Mouse (Mus musculus) liver, embryonic 14.5 days (tissue): ENCODE results near the gene Syt7. TPM values are rescaled to one million over a fixed set of nuclear protein-coding genes. Genes with fewer than 3 reads are reported as not detected.

Experiments used
- ATAC-seq: fragments of 200-750 bp; cut with Nextera tagmentation; 2 replicates; pipeline ENCODE4 v1.8.0; 2017; ENCODE audit warnings: moderate number of reproducible peaks, mild to moderate bottlenecking, moderate library complexity; ENCODE audit not compliant: insufficient read depth
- DNase-seq, 3 experiments: peaks; one replicate each; pipeline ENCODE4 v3.0.0-alpha.2; 2012 to 2013; ENCODE audit warnings: low read depth in 3 of 3, low spot score in 3 of 3
- H3K27ac ChIP-seq: fragments of 300-500 bp; sonication (generic); 2 replicates; pipeline ENCODE4 v1.5.1; 2014; ENCODE audit warnings: moderate library complexity, mild to moderate bottlenecking, control low read depth, inconsistent platforms
- H3K27me3 ChIP-seq: fragments of 300-500 bp; sonication (generic); 2 replicates; pipeline ENCODE4 v1.6.1; 2014; ENCODE audit warnings: mild to moderate bottlenecking, low read length, moderate library complexity; ENCODE audit not compliant: control insufficient read depth, insufficient read depth
- H3K36me3 ChIP-seq: fragments of 300-500 bp; sonication (generic); replicated peaks from 2 replicates; pipeline ENCODE4 v1.6.1; 2014; ENCODE audit warnings: low read depth; ENCODE audit not compliant: control insufficient read depth, insufficient read depth
- H3K4me1 ChIP-seq, 2 experiments: fragments of 200-500 bp in 1 of 2; fragments of 300-500 bp in 1 of 2; sonication (generic) in 1 of 2; replicated peaks; 2 replicates each; pipeline ENCODE4 v1.6.1; 2012 to 2014; ENCODE audit warnings: antibody characterized with exemption in 1 of 2, inconsistent platforms in 1 of 2, low read length in 1 of 2; ENCODE audit not compliant: control insufficient read depth in 2 of 2, insufficient read depth in 2 of 2
- H3K4me2 ChIP-seq: fragments of 300-500 bp; sonication (generic); 2 replicates; pipeline ENCODE4 v1.6.1; 2014; ENCODE audit warnings: low read depth, mild to moderate bottlenecking, control low read depth, moderate library complexity
- H3K4me3 ChIP-seq, 2 experiments: fragments of 200-500 bp in 1 of 2; fragments of 300-500 bp in 1 of 2; sonication (generic) in 1 of 2; 2 replicates each; pipeline ENCODE4 v1.5.1; 2012 to 2014; ENCODE audit warnings: low read depth in 2 of 2, low read length in 2 of 2, mild to moderate bottlenecking in 2 of 2, control low read depth in 1 of 2, inconsistent platforms in 1 of 2, moderate library complexity in 1 of 2; ENCODE audit not compliant: insufficient read depth in 1 of 2
- H3K9ac ChIP-seq: fragments of 300-500 bp; sonication (generic); replicated peaks from 2 replicates; pipeline ENCODE4 v1.6.1; 2014; ENCODE audit warnings: mild to moderate bottlenecking, control low read depth, moderate library complexity
- H3K9me3 ChIP-seq: fragments of 300-500 bp; sonication (generic); 2 replicates; pipeline ENCODE4 v1.6.1; 2016; ENCODE audit warnings: low read length, mixed read lengths; ENCODE audit not compliant: control insufficient read depth
- CTCF ChIP-seq: IDR thresholded peaks from 2 replicates; pipeline ENCODE4 v1.5.1; 2016; ENCODE audit warnings: antibody characterized with exemption, low read depth, control low read depth
- EP300 ChIP-seq: IDR thresholded peaks from 2 replicates; pipeline ENCODE4 v1.6.1; 2016; ENCODE audit warnings: antibody characterized with exemption, low read depth
- WGBS: fragments of 180-500 bp; shearing (Covaris S2); extraction: QIAGEN DNeasy Blood & Tissue Kit; methylation state at CpG from one replicate; pipeline ENCODE4 v1.1.7; 2014; ENCODE audit not compliant: insufficient replicate concordance; 5-methylcytosine and 5-hydroxymethylcytosine counted together
- polyA plus RNA-seq, 2 experiments: library from polyadenylated mRNA; depleted of rRNA in 1 of 2; stranded (reverse) in 1 of 2; unstranded in 1 of 2; fragments of >200 nt; fragmentation: Nextera tagmentation in 1 of 2; extraction: Ambion mirVana in 1 of 2; gene quantifications; 2 replicates each; pipeline versions ENCODE4 v1.2.1 to v1.2.3; 2012 to 2014

Syt7 gene
- polyA plus RNA-seq, 2 experiments: 0.04 to 0.37 TPM

GRCm38 (mm10) chr19:10343866-10344265, 45.0 kb upstream of the Syt7 start:
- no peaks in the 10 kb centered on the region; the same call in 1 of the 2 replicates for H3K27me3 ChIP-seq
- no peaks in the 10 kb centered on the region for H3K9me3 ChIP-seq
- H3K36me3 ChIP-seq: no peaks in the 10 kb centered on the region
- no peak overlapping the region for H3K4me2 ChIP-seq
- H3K27ac ChIP-seq: no peak overlapping the region
- ATAC-seq (no peak), DNase-seq (no peak)
- TF ChIP-seq CTCF: no peak
- no peak for TF ChIP-seq EP300
- H3K4me3 ChIP-seq: no peak overlapping the region
- H3K9ac ChIP-seq: no peak overlapping the region
- H3K4me1 ChIP-seq: no peaks in the 10 kb centered on the region
- WGBS: 61% methylated on average over 10 of the region's 10 CpGs

GRCm38 (mm10) chr19:10345696-10346095, 43.2 kb upstream of the Syt7 start:
- ATAC-seq: no peak
- Histone ChIP-seq H3K27ac (no peak overlapping the region), H3K36me3 (no peaks in the 10 kb centered on the region), H3K27me3 (no peaks in the 10 kb centered on the region; the same call in 1 of the 2 replicates), H3K4me1 (no peaks in the 10 kb centered on the region), H3K9ac (no peak overlapping the region), H3K9me3 (no peaks in the 10 kb centered on the region), H3K4me2 (no peak overlapping the region), H3K4me3 (no peak overlapping the region)
- no peak for DNase-seq
- TF ChIP-seq CTCF: no peak
- 27% methylated on average over 12 of the region's 12 CpGs for WGBS

GRCm38 (mm10) chr19:10347628-10348273, 41.1 kb upstream of the Syt7 start:
- Histone ChIP-seq H3K9me3 (no peaks in the 10 kb centered on the region), H3K4me1 (no peaks in the 10 kb centered on the region), H3K36me3 (no peaks in the 10 kb centered on the region), H3K27me3 (no peaks in the 10 kb centered on the region), H3K4me3 (no peak overlapping the region), H3K4me2 (no peak overlapping the region), H3K27ac (no peak overlapping the region), H3K9ac (no peak overlapping the region)
- TF ChIP-seq EP300 (no peak), CTCF (no peak)
- no peak for DNase-seq
- 52% methylated on average over 5 of the region's 5 CpGs for WGBS
- no peak for ATAC-seq

- H3K36me3 ChIP-seq: no peaks in the 10 kb centered on the region
- H3K4me2 ChIP-seq: no peak overlapping the region
- no peak for TF ChIP-seq CTCF
- no peak for TF ChIP-seq EP300
- H3K9ac ChIP-seq: no peak overlapping the region
- H3K4me3 ChIP-seq: no peak overlapping the region
- ATAC-seq: no peak
- 63% methylated on average over 7 of the region's 7 CpGs for WGBS
- no peaks in the 10 kb centered on the region for H3K27me3 ChIP-seq
- no peaks in the 10 kb centered on the region for H3K9me3 ChIP-seq
- no peak overlapping the region for H3K27ac ChIP-seq
- DNase-seq: no peak
- H3K4me1 ChIP-seq: no peaks in the 10 kb centered on the region
Measured at GRCm38 (mm10) chr19:10352218-10352617, 36.7 kb upstream of the Syt7 start.

- H3K9me3 ChIP-seq: no peaks in the 10 kb centered on the region
- TF ChIP-seq CTCF (no peak), EP300 (no peak)
- no peak for DNase-seq
- H3K36me3 ChIP-seq: no peaks in the 10 kb centered on the region
- 60% methylated on average over 2 of the region's 2 CpGs for WGBS
- ATAC-seq: no peak
- H3K9ac ChIP-seq: no peak overlapping the region
- H3K4me3 ChIP-seq: no peak overlapping the region
- H3K27ac ChIP-seq: no peak overlapping the region
- H3K27me3 ChIP-seq: no peaks in the 10 kb centered on the region
- no peak overlapping the region for H3K4me2 ChIP-seq
- H3K4me1 ChIP-seq: no peaks in the 10 kb centered on the region
Measured at GRCm38 (mm10) chr19:10354830-10355229, 34.1 kb upstream of the Syt7 start.
